Mouse (Mus musculus) embryo, embryonic 10 days (tissue): ENCODE results near the gene Cabp7.
"Not testable (repeated sequence)": the region's sequence is repeated elsewhere in the genome, so short reads cannot be mapped to it uniquely, and the experiment has no call there.

Experiments
- DNase-seq: peaks from one replicate; pipeline ENCODE4 v3.0.0-alpha.2; 2015; ENCODE audit warnings: low spot score

Gene Cabp7

GRCm38 (mm10) chr11:4747285-4747684 is 707 bp upstream of the Cabp7 start:
- no peak for DNase-seq

DNA sequence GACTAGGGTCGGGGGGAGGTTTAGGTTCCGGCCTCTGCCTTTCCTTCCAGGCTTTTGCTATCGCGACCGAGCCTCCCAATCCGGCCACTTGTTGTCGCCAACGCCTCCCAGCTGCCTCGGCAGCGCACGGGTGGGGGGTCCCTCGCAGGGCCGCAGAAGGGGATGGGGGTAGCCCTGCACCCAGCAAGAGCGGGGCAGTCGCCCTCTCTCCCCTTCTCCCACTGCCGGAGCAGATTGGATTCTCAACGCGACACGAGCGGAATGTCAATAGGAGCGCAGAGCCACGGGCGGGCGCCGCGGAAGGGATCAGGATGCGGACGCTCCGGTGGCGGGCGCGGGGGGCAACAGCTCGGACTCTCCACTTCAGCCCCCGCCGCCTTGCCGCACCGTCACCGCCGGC is 609 bp downstream of the Cabp7 start:
- DNase-seq: peak; percentile 40

GRCm38 (mm10) chr11:4744691-4745090 is 1.9 kb downstream of the Cabp7 start:
- no peak for DNase-seq

GRCm38 (mm10) chr11:4740785-4741184 is 5.8 kb downstream of the Cabp7 start:
- no peak for DNase-seq

- DNase-seq: no peak
Observed at GRCm38 (mm10) chr11:4738719-4739118, 7.9 kb downstream of the Cabp7 start.

DNA sequence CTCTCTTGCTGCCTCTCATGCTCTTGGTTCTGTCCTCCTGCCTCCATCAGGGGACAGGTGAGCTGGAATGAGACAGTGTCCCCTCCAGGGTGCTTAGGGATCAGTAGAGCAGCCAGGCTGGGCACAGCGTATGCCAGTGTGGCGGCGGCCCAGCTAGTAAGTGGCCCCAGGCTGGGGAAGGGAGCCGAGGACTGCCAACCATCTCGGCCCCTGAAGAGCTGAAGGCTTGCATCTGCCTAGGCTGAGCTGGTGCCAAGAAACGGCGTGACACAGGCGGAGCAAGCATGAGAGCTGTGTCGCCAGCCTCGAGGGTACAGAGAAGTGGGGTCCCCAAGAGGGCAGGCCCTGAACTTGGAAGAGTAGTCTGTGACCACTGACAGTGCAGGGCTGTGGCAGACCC is 8.9 kb downstream of the Cabp7 start:
- no peak for DNase-seq

DNA sequence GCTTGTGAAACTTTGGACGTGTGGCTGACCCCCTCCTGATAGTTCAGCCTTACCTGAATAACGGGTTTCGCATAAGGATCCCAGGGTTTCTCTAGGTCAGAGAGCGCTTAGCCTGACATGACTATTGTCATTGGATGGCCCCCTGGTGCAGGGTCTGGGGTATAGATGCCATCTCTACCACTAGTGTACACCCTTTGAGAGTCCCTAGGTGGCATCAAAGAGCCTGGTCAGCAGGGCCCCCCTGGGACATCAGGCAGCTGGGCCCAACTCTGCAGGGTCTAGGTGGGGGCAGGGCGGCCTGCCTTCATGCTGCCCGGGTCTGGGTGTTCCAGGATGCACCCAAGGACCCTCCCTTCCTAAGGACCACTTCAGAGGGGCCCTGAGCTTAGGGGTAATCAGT is 10.2 kb downstream of the Cabp7 start:
- no peak for DNase-seq

GRCm38 (mm10) chr11:4734179-4734578 is 12.4 kb downstream of the Cabp7 start:
- DNase-seq: peak; percentile 78

GRCm38 (mm10) chr11:4731781-4732180 is 14.8 kb downstream of the Cabp7 start:
- no peak for DNase-seq

- no peak for DNase-seq
Observed at GRCm38 (mm10) chr11:4730913-4731312, 15.7 kb downstream of the Cabp7 start.

DNA sequence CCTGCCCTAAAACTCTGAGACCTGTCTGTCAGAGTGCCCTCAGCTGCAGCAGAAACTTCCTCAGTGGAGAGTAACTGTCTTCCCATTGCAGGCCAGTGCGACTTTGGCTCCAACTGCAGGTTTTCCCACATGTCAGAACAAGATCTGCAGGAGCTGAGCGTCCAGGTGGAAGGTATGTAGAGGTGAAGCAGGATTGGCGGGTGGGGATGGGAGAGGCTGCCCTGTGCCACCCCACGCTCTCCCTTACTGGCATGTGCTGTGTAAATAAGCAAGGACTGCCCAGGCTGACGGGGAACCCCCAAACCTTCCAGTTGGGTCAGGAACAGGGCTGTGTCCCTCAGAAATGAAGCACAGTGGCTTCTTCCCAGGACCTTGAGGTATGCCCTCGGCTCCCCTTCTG is 16.5 kb downstream of the Cabp7 start:
- DNase-seq: no peak

DNA sequence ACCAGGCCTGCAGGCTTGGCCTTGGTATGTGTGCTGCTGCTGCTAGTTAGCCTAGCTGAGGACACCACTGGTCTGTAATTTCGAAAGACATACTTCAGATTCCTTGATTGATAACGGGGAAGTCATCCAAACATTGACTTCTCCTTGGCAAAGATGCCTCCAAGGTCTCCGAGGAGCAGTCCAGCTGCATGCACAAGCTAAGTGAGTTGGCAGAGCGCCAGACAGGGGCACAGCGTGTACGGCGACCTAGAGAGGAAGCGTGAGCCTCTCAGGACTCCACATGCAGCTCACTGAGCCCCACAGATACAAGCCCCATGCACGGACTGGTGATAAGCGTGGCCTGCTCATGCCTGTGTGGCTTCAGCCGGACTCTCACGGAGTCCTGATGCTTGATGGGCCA is 17.0 kb downstream of the Cabp7 start:
- no peak for DNase-seq

DNA sequence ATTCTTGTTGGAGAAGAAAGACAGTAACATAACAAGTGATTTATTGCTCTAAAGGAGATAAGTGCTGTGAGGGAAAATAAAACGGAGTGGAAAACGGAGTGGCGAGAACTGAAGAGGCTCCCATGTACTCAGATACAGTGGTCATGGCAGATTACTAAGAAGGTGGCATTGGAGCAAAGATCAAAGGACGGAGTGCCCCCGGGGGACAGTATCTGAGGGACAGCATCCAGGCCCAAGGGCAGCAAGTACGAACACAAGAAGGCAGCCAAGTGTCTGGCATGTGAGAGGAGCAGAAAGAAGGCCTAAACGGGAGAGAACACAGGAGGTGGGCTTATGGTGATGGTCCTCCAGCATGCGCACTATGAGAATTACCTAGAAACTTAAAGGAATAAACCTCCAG is 24.9 kb downstream of the Cabp7 start:
- no peak for DNase-seq

- no peak for DNase-seq
Observed at GRCm38 (mm10) chr11:4720900-4721580, 25.5 kb downstream of the Cabp7 start.

DNA sequence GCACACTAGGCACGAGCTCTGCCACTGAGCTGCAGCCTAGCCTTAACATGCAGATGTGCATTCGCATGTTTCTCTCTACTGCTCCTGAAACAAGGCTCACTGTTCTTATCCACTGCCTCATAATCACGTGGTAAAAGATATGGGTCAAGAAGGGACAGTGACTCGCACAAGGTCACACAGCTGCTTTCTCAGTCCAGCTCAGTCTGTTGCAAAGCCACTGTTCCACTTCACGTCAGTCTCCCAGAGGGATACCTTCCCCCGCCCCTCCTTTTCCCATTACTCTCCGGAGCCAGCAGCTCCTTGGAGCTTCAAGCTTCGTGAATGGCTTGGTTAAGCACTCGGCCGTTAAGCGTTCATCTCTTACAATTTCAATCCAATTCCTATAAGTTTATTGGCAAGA is 26.2 kb downstream of the Cabp7 start:
- no peak for DNase-seq

GRCm38 (mm10) chr11:4719961-4720360 is 26.6 kb downstream of the Cabp7 start:
- DNase-seq: no peak

DNA sequence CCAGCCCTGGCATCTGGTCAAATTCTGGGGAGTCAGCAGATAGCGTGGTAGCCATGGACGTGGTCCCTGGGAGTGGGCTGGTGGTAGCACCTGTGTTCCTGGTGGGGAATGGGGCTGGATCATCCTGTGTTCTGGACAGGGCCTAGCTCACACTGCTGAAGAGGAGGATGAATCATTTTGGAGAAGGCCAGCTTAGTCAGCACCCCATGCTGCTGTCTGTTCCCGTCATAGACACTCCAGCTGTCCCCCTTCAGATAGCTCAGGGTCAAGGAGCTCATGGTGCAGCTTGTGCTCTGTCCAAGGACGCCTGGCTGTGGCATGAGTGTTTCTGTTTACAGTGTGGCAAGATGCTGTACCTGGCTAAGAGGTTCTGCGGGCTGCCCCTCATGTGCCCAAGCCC is 28.0 kb downstream of the Cabp7 start:
- no peak for DNase-seq

DNA sequence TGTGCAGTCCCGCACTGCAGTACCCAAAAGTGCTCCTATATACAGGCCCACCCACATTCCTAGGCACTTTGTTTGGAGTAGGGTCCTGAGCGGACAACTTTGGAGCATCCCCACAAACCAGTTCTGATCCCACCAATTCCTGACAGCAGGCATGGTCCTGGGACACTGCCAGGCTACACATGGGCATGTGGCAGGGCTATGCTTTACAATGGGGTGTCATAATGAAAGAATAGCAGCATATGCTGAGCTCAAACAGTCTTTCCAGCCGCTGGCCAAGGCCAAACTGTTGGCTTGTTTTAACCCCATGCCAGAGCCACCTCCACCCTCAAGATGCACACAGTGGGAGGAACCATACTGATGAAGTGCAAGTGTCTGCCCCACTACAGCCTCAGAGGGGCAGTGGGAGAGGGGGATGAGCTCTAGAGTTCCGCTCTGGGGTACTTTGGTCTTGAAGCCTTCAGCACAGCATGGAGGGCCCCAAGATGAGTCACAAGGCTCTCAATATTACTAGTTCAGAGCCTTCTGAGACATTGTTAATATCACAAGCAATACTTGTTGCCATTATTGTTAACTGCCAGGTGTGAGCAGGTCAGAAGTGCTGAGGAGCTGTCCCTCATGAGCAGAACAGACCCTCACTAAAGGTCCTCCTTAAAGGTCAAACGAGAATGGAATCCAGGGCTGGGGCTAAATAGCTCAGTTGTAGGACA is 29.9 kb downstream of the Cabp7 start:
- no peak for DNase-seq

GRCm38 (mm10) chr11:4715596-4715995 is 31.0 kb downstream of the Cabp7 start:
- DNase-seq: no peak

DNA sequence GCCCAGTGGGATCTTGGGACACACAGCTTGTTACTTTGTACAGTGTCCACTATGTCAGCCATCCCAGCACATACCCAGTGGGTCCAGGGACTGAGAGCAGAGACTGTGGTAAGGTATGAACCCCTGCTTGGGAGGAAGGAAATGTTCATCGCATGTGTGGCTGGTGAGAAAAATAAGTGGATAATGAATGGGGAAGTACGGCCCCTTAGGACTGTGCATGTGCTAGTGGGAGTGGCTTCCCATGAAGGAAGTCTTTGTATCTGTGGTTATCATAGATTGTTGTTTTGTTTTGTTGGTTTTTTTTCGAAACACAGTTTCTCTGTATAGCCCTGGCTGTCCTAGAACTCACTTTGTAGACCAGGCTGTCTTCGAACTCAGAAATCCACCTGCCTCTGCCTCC is 31.9 kb downstream of the Cabp7 start:
- no peak for DNase-seq

GRCm38 (mm10) chr11:4712822-4713221 is 33.8 kb downstream of the Cabp7 start:
- DNase-seq: no peak

GRCm38 (mm10) chr11:4710188-4710587 is 36.4 kb downstream of the Cabp7 start:
- not testable (repeated sequence) for DNase-seq

GRCm38 (mm10) chr11:4705178-4705577 is 41.4 kb downstream of the Cabp7 start:
- DNase-seq: no peak
